Mouse (Mus musculus): ENCODE measurements around the gene Gm49721.
"Not testable (repeated sequence)": the region's sequence is repeated elsewhere in the genome, so short reads cannot be mapped to it uniquely, and the experiment has no call there.

Gene Gm49721

GRCm38 (mm10) chr17:7069561-7070240 lies 91.0 kb downstream of the Gm49721 start:
- not testable (repeated sequence) for ATAC-seq (ENCODE audit: insufficient number of reproducible peaks, low FRiP score, low TSS enrichment)

- peak; percentile 70 for ATAC-seq (ENCODE audit: insufficient number of reproducible peaks, low FRiP score, low TSS enrichment)
These were observed 95.8 kb downstream of the Gm49721 start for GRCm38 (mm10) chr17:7074494-7074893.

GRCm38 (mm10) chr17:7075519-7075918 lies 96.8 kb downstream of the Gm49721 start:
- not testable (repeated sequence) for ATAC-seq (ENCODE audit: insufficient number of reproducible peaks, low FRiP score, low TSS enrichment)

GRCm38 (mm10) chr17:7079558-7079957 lies 100.9 kb downstream of the Gm49721 start:
- not testable (repeated sequence) for ATAC-seq (ENCODE audit: insufficient number of reproducible peaks, low FRiP score, low TSS enrichment)

- ATAC-seq (ENCODE audit: insufficient number of reproducible peaks, low FRiP score, low TSS enrichment): not testable (repeated sequence)
These were observed 105.8 kb downstream of the Gm49721 start for GRCm38 (mm10) chr17:7084523-7084922.

- ATAC-seq (ENCODE audit: insufficient number of reproducible peaks, low FRiP score, low TSS enrichment): not testable (repeated sequence)
These were observed 106.9 kb downstream of the Gm49721 start for GRCm38 (mm10) chr17:7085469-7086168.

GRCm38 (mm10) chr17:7086836-7087235 lies 108.1 kb downstream of the Gm49721 start:
- not testable (repeated sequence) for ATAC-seq (ENCODE audit: insufficient number of reproducible peaks, low FRiP score, low TSS enrichment)

Measured in cerebellum, adult (tissue).